Mouse (Mus musculus) heart, embryonic 13.5 days (tissue): Measurements from ENCODE around the gene Fam227a. TPM values are rescaled to one million over a fixed set of nuclear protein-coding genes. Genes with fewer than 3 reads are reported as not detected.

Source experiments
- ATAC-seq: fragments of 200-750 bp; cut with Nextera tagmentation; 2 replicates; pipeline ENCODE4 v1.8.0; 2017; ENCODE audit warnings: moderate TSS enrichment; ENCODE audit not compliant: insufficient number of reproducible peaks, low FRiP score, low TSS enrichment; ENCODE audit errors: extremely low read depth
- H3K27ac ChIP-seq: fragments of 300-500 bp; sonication (generic); replicated peaks from 2 replicates; pipeline ENCODE4 v1.5.1; 2015; ENCODE audit warnings: moderate library complexity, mild to moderate bottlenecking, inconsistent platforms
- H3K27me3 ChIP-seq: fragments of 300-500 bp; sonication (generic); replicated peaks from 2 replicates; pipeline ENCODE4 v1.6.1; 2015; ENCODE audit warnings: mild to moderate bottlenecking, inconsistent platforms
- H3K36me3 ChIP-seq: fragments of 300-500 bp; sonication (generic); 2 replicates; pipeline ENCODE4 v1.6.1; 2015; ENCODE audit warnings: mild to moderate bottlenecking, inconsistent platforms
- H3K4me1 ChIP-seq: fragments of 300-500 bp; sonication (generic); 2 replicates; pipeline ENCODE4 v1.6.1; 2015; ENCODE audit warnings: inconsistent platforms
- H3K4me2 ChIP-seq: fragments of 300-500 bp; sonication (generic); 2 replicates; pipeline ENCODE4 v1.6.1; 2015; ENCODE audit warnings: inconsistent platforms, mild to moderate bottlenecking, moderate library complexity
- H3K4me3 ChIP-seq: fragments of 300-500 bp; sonication (generic); 2 replicates; pipeline ENCODE4 v1.5.1; 2015; ENCODE audit warnings: moderate library complexity, mild to moderate bottlenecking, inconsistent platforms
- H3K9ac ChIP-seq: fragments of 300-500 bp; sonication (generic); 2 replicates; pipeline ENCODE4 v1.6.1; 2015; ENCODE audit warnings: inconsistent platforms, mild to moderate bottlenecking, moderate library complexity
- H3K9me3 ChIP-seq: fragments of 300-500 bp; sonication (generic); 2 replicates; pipeline ENCODE4 v1.6.1; 2016; ENCODE audit warnings: inconsistent platforms
- WGBS: fragments of 180-500 bp; shearing (Covaris S2); methylation state at CpG from one replicate; pipeline ENCODE4 v1.1.7; 2015; ENCODE audit warnings: mixed read lengths; 5-methylcytosine and 5-hydroxymethylcytosine counted together
- polyA plus RNA-seq: library from polyadenylated mRNA; unstranded; fragments of >200 nt; fragmentation: Nextera tagmentation; extraction: Ambion mirVana; gene quantifications from 2 replicates; pipeline ENCODE4 v1.2.1, GENCODE M21; 2015

Fam227a gene
- 0.65 and 1.1 TPM in 2 replicates for polyA plus RNA-seq

GRCm38 (mm10) chr15:79658531-79659375 lies at the start of gene Fam227a, which contains the start of gene Cby1:
Gene Fam227a (minus strand): TSS chr15:79658956.
Gene Cby1 (plus strand): TSS chr15:79659199.
- Histone ChIP-seq H3K4me3 (peak within 1 kb of the TSS; percentile 81), H3K27me3 (no peaks in the 10 kb centered on the region), H3K36me3 (peaks cover 22% of the 10 kb centered on the region), H3K9me3 (no peaks in the 10 kb centered on the region), H3K4me2 (peak within 1 kb of the TSS; percentile 99), H3K9ac (peak within 1 kb of the TSS; percentile 84), H3K4me1 (peaks cover 14% of the 10 kb centered on the region), H3K27ac (peak within 1 kb of the TSS; percentile 94)
- ATAC-seq = peak; percentile 82
- under 1% methylated on average over 55 of the region's 55 CpGs for WGBS

DNA sequence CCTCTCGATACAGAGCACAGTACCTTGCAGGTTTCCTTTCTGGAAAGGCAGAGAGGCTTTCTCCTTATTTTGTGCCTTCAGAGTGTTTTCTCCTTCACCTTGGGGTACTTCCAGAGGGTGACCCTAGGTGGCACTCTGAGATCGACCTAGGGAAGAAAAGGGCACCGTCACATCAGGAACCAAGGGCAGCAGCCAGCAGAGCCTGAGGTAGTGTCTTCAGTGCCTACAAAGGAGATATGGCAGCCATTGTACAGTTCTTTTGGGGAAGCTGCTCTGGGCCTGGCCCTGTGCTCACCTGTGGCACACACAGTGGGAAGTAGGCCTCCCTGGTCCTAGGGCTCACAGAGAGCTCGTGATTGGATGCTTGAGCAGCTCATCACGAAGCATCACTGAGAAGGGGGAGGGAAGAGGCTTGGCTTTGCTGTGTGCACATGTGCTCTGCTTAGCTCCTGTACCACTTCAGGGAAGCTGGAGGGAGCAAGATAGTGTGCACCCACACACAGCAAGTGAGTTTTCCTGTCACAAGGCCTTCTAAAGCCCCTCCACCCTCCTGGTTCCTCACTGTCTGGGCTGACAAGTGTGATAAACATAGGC lies 49.6 kb upstream of the Fam227a start:
- WGBS = 88% methylated on average over 5 of the region's 5 CpGs
- Histone ChIP-seq H3K36me3 (peaks cover 68% of the 10 kb centered on the region), H3K4me1 (peaks cover 5% of the 10 kb centered on the region; the same call in 1 of the 2 replicates), H3K4me3 (no peak overlapping the region), H3K27ac (no peak overlapping the region), H3K27me3 (no peaks in the 10 kb centered on the region), H3K4me2 (no peak overlapping the region), H3K9ac (no peak overlapping the region), H3K9me3 (no peaks in the 10 kb centered on the region)
- ATAC-seq = no peak

DNA sequence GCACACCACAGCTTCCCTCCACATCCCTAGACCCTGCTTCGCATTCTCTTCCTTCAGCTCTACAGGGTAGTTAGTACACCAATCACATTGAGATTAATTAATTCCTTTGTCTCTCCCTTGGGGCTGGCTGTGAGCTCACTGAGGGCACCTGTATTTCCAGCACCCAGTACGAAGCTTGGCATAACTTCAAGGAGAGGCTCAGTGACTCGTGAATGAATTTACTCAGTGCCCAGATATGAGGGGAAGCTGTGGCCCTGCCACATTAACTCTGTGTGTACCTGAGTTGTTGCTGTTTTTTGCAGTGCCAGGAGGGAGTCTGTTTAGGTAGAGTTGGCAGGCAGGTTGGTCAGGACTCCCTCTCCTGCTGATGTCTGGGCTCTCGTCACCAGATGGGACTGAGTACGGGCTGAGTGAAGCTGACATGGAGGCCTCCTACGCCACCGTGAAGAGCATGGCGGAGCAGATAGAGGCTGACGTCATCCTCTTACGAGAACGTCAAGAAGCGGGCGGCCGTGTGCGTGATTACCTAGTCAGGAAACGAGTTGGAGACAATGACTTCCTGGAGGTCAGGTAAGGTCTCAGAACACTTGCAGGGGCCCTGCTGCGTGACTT lies 48.0 kb upstream of the Fam227a start:
- peaks cover 5% of the 10 kb centered on the region; the same call in 1 of the 2 replicates for H3K4me1 ChIP-seq
- peaks cover 52% of the 10 kb centered on the region for H3K36me3 ChIP-seq
- 69% methylated on average over 17 of the region's 17 CpGs for WGBS
- H3K9me3 ChIP-seq = no peaks in the 10 kb centered on the region
- no peak overlapping the region for H3K4me2 ChIP-seq
- no peaks in the 10 kb centered on the region for H3K27me3 ChIP-seq
- no peak overlapping the region for H3K4me3 ChIP-seq
- ATAC-seq = no peak
- no peak overlapping the region for H3K9ac ChIP-seq
- no peak overlapping the region for H3K27ac ChIP-seq

DNA sequence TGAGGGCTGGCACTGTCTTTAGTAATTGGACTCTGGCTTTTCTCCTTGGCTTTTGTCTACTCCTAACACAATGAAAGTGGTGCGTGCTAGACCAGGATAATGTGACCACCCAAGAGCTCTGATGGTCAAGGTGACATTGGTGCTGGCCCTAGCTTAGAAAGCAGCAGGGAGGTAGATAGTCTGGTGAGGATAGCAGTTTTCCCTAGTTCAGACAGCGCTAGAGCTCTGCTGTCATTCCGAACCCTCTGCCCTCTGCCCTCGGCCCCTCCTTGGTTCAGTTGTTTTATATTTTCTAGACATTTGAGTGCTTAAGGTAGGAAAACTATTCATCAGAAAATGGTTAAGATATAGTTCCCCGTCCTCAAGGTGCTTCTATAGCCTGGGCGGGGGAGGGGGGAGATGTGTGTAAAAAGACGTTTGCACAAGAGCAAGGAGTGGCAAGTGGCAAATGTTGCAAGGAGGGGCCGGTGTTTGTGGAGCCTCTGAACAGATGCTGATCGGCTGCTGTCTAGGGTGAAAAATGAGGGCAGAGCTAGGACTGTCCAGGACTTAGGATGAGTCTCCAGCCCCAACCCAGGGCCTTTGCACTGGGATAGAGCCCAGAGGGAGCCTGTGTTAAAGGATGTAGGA lies 38.9 kb upstream of the Fam227a start:
- WGBS = 76% methylated on average over 9 of the region's 9 CpGs
- no peak overlapping the region for H3K27ac ChIP-seq
- peaks cover 43% of the 10 kb centered on the region for H3K4me1 ChIP-seq
- no peak overlapping the region for H3K4me3 ChIP-seq
- H3K4me2 ChIP-seq = no peak overlapping the region
- peaks cover 33% of the 10 kb centered on the region for H3K36me3 ChIP-seq
- no peak overlapping the region for H3K9ac ChIP-seq
- H3K27me3 ChIP-seq = no peaks in the 10 kb centered on the region
- H3K9me3 ChIP-seq = no peaks in the 10 kb centered on the region
- no peak for ATAC-seq

- Histone ChIP-seq H3K36me3 (peaks cover 33% of the 10 kb centered on the region), H3K9ac (no peak overlapping the region), H3K4me1 (peaks cover 50% of the 10 kb centered on the region), H3K27ac (no peak overlapping the region), H3K9me3 (no peaks in the 10 kb centered on the region), H3K4me3 (no peak overlapping the region), H3K27me3 (no peaks in the 10 kb centered on the region), H3K4me2 (no peak overlapping the region)
- no peak for ATAC-seq
- 79% methylated on average over 6 of the region's 6 CpGs for WGBS
These were observed 38.3 kb upstream of the Fam227a start for GRCm38 (mm10) chr15:79697011-79697410.

DNA sequence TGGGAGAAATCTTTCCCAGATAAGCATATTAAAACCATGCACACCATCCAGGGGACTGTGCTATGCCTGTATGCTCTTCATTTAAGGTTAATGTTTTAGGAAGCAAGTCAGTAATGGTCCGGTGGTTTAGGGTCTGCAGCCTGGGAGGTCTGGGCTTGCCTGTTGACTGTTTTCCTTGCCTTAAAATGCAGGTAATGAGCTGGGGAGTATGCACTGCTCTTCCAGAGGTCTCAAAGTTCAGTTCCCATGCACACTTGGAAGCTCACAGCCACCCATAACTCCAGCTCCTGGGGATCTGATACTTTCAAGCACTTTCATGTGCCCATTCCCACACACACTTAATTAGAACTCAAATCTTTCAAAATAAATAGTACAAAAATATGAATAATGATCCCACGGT lies 37.8 kb upstream of the Fam227a start:
- Histone ChIP-seq H3K27me3 (no peaks in the 10 kb centered on the region), H3K27ac (no peak overlapping the region), H3K4me3 (no peak overlapping the region), H3K4me1 (peaks cover 55% of the 10 kb centered on the region), H3K36me3 (peaks cover 33% of the 10 kb centered on the region), H3K4me2 (no peak overlapping the region), H3K9me3 (no peaks in the 10 kb centered on the region), H3K9ac (no peak overlapping the region)
- WGBS = 85% methylated on average over 2 of the region's 2 CpGs
- ATAC-seq = no peak

GRCm38 (mm10) chr15:79695516-79695915 lies 36.8 kb upstream of the Fam227a start:
- ATAC-seq = no peak
- peaks cover 57% of the 10 kb centered on the region for H3K4me1 ChIP-seq

GRCm38 (mm10) chr15:79694512-79694911 lies 35.8 kb upstream of the Fam227a start:
- WGBS = 70% methylated on average over 4 of the region's 4 CpGs
- no peaks in the 10 kb centered on the region for H3K27me3 ChIP-seq
- H3K4me1 ChIP-seq = peaks cover 63% of the 10 kb centered on the region
- H3K4me3 ChIP-seq = no peak overlapping the region
- H3K36me3 ChIP-seq = peaks cover 33% of the 10 kb centered on the region
- H3K9ac ChIP-seq = peak overlapping the region; percentile 5; the same call in 1 of the 2 replicates
- no peaks in the 10 kb centered on the region for H3K9me3 ChIP-seq
- H3K27ac ChIP-seq = no peak overlapping the region
- no peak for ATAC-seq
- H3K4me2 ChIP-seq = peak overlapping the region; percentile 85

More at GRCm38 (mm10) chr15:79695516-79695915, 36.8 kb upstream of the Fam227a start:
- Histone ChIP-seq H3K9ac (no peak overlapping the region), H3K27me3 (no peaks in the 10 kb centered on the region), H3K27ac (no peak overlapping the region), H3K4me3 (no peak overlapping the region), H3K9me3 (no peaks in the 10 kb centered on the region), H3K36me3 (peaks cover 33% of the 10 kb centered on the region), H3K4me2 (no peak overlapping the region)
- 28% methylated on average over 3 of the region's 3 CpGs for WGBS

DNA sequence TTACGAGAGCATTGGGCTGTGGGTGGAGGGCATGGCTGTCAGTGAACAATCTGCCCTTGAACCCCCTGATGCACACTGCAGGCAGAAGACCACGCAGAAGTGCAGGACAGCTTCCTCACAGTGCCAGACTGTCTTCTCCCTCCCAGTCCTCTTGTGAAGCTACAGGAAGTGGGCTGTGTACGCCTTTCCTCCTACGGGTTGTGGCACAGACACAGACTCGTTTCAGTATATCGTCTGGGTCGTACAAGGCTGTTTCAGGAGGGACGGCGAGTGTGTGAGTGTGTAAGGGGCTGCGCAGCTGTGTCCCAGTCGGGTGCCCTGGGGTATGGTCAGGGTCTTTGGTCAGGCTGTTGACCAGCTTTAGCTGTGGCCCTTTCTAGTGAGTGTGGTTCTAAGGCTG lies 35.0 kb upstream of the Fam227a start:
- Histone ChIP-seq H3K27ac (no peak overlapping the region), H3K9me3 (no peaks in the 10 kb centered on the region), H3K36me3 (peaks cover 28% of the 10 kb centered on the region), H3K27me3 (no peaks in the 10 kb centered on the region), H3K4me3 (peak overlapping the region; percentile 19), H3K4me1 (peaks cover 66% of the 10 kb centered on the region), H3K9ac (no peak overlapping the region), H3K4me2 (peak overlapping the region; percentile 85)
- no peak for ATAC-seq
- WGBS = 65% methylated on average over 11 of the region's 11 CpGs

GRCm38 (mm10) chr15:79692334-79692733 lies 33.6 kb upstream of the Fam227a start:
- ATAC-seq = no peak
- peak overlapping the region; percentile 47 for H3K9ac ChIP-seq
- no peak overlapping the region for H3K27ac ChIP-seq
- H3K4me3 ChIP-seq = peak overlapping the region; percentile 93
- WGBS = 87% methylated on average over 5 of the region's 5 CpGs
- H3K4me2 ChIP-seq = peak overlapping the region; percentile 85
- no peaks in the 10 kb centered on the region for H3K27me3 ChIP-seq
- no peaks in the 10 kb centered on the region for H3K9me3 ChIP-seq
- peaks cover 28% of the 10 kb centered on the region for H3K36me3 ChIP-seq
- peaks cover 65% of the 10 kb centered on the region for H3K4me1 ChIP-seq

DNA sequence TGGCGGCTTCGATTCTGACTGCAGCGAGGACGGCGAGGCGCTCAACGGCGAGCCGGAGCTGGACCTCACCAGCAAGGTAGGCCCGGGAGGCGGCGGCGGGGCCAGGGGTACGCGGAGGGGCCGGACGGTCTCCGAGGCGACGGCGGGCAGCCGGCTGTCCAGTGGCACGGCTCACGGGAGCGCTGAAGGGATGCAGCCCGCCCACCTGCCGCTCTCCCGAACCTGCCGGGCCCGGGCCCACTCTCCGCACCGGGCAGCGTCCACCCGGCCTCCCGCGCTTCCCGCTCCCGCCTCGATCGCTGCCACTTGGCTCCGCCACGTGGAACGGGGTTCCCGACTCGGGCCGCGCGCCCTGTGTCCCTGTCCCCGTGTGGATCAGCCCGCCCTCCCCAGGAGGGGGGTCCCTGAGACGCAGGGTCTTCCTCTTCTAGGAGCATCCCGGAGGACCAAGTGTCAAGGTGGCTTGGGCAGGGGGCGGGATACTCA lies 32.3 kb upstream of the Fam227a start:
- H3K4me2 ChIP-seq = peak overlapping the region; percentile 85
- H3K27ac ChIP-seq = peak overlapping the region; percentile 86
- peak overlapping the region; percentile 93 for H3K4me3 ChIP-seq
- peaks cover 16% of the 10 kb centered on the region for H3K36me3 ChIP-seq
- peaks cover 65% of the 10 kb centered on the region for H3K4me1 ChIP-seq
- no peaks in the 10 kb centered on the region for H3K9me3 ChIP-seq
- under 1% methylated on average over 50 of the region's 53 CpGs for WGBS
- peak overlapping the region; percentile 96 for H3K9ac ChIP-seq
- no peaks in the 10 kb centered on the region for H3K27me3 ChIP-seq
- 0 out of 2 replicates have a peak, but pooled peaks have one; percentile 1 for ATAC-seq
